Mouse (Mus musculus): ENCODE measurements around the gene Polg2.

DNA sequence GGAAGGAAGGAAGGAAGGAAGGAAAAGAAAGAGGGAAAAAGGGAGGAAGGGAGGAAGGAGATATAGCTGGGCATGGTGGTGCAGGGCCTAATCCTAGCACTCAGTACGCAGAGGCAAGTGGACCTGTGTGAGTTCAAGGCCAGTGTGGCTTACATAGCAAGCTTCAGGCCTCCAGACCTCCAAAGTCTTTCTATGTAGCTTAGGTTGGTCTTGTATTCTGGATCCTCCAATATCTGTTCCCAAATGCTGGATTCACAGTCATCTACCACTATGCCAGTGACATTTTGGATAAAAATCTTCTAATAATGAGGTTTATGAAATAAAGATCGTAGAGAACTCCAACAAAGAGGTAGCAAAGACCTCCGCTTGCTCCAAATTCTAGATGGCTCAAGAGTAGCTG lies 37.5 kb downstream of the Polg2 start:
- TF ChIP-seq POLR2A (IDR thresholded peaks at IDR 0.05; ENCODE audit: borderline replicate concordance, extremely low read depth, low read depth, low read length) (no peak), CTCF (IDR thresholded peaks at IDR 0.05; ENCODE audit: insufficient read depth, low read length) (no peak)
